Mouse (Mus musculus) neural tube, embryonic 12.5 days (tissue): ENCODE measurements at regions not wholly inside any gene's neighbourhood (a gene's known extent, or its start where the extent isn't known, plus 50 kb on each side); places are given as distances from the start of the nearest gene placed in this dataset.
A peak's percentile ranks its signal among the peaks of the same experiment; 100 is the strongest.

Experiments
- ATAC-seq: fragments of 200-750 bp; cut with Nextera tagmentation; 2 replicates; pipeline ENCODE4 v1.8.0; 2017; ENCODE audit warnings: low read depth, mild to moderate bottlenecking, moderate TSS enrichment, moderate library complexity; ENCODE audit not compliant: low FRiP score
- H3K27ac ChIP-seq: fragments of 300-500 bp; sonication (generic); 2 replicates; pipeline ENCODE4 v1.5.1; 2016
- H3K27me3 ChIP-seq: fragments of 300-500 bp; sonication (generic); replicated peaks from 2 replicates; pipeline ENCODE4 v1.6.1; 2016; ENCODE audit warnings: mild to moderate bottlenecking
- H3K36me3 ChIP-seq: fragments of 300-500 bp; sonication (generic); 2 replicates; pipeline ENCODE4 v1.6.1; 2016; ENCODE audit warnings: mild to moderate bottlenecking
- H3K4me1 ChIP-seq: fragments of 300-500 bp; sonication (generic); 2 replicates; pipeline ENCODE4 v1.6.1; 2016
- H3K4me2 ChIP-seq: fragments of 300-500 bp; sonication (generic); replicated peaks from 2 replicates; pipeline ENCODE4 v1.6.1; 2016; ENCODE audit warnings: mild to moderate bottlenecking
- H3K4me3 ChIP-seq: fragments of 300-500 bp; sonication (generic); 2 replicates; pipeline ENCODE4 v1.5.1; 2016
- H3K9ac ChIP-seq: fragments of 300-500 bp; sonication (generic); 2 replicates; pipeline ENCODE4 v1.6.1; 2016; ENCODE audit warnings: mild to moderate bottlenecking
- H3K9me3 ChIP-seq: fragments of 300-500 bp; sonication (generic); 2 replicates; pipeline ENCODE4 v1.6.1; 2016; ENCODE audit warnings: mild to moderate bottlenecking
- WGBS: fragments of 180-500 bp; shearing (Covaris S2); methylation state at CpG from one replicate; pipeline ENCODE4 v1.1.7; 2016; 5-methylcytosine and 5-hydroxymethylcytosine counted together

GRCm38 (mm10) chr16:73470535-73470934 is 941.1 kb downstream of the Robo2 start:
- Histone ChIP-seq H3K4me1 (no peaks in the 10 kb centered on the region), H3K4me2 (no peak overlapping the region), H3K27me3 (no peaks in the 10 kb centered on the region), H3K9ac (no peak overlapping the region), H3K9me3 (no peaks in the 10 kb centered on the region), H3K27ac (no peak overlapping the region), H3K4me3 (no peak overlapping the region), H3K36me3 (no peaks in the 10 kb centered on the region)
- ATAC-seq, result no peak
- 62% methylated on average over 4 of the region's 4 CpGs for WGBS

DNA sequence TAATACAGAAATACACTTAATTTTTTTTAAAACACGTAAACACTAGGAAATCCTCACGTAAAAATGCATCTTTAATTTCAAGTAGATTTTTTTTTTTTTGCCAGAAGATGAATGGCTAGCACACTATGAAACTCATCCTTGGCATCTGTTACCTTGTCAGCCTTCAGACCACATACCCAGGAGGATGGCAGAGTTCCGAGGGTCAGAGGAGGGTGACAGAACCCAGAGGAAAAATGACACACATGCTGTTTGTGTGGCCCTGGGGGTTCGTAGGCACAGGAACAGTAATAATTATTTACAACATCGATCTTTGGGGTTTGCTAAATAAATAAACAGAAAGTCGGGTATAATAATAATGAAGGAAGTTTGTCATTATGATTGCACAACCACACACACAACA is 945.3 kb downstream of the Robo2 start:
- WGBS, result 74% methylated on average over 6 of the region's 6 CpGs
- H3K9me3 ChIP-seq, result no peaks in the 10 kb centered on the region

GRCm38 (mm10) chr16:73462516-73462915 is 949.1 kb downstream of the Robo2 start:
- H3K9ac ChIP-seq, result no peak overlapping the region
- WGBS, result 89% methylated on average over 4 of the region's 4 CpGs
- H3K4me2 ChIP-seq, result no peak overlapping the region
- H3K4me1 ChIP-seq, result no peaks in the 10 kb centered on the region
- no peaks in the 10 kb centered on the region for H3K36me3 ChIP-seq
- H3K9me3 ChIP-seq, result no peaks in the 10 kb centered on the region
- no peak for ATAC-seq
- no peaks in the 10 kb centered on the region for H3K27me3 ChIP-seq
- no peak overlapping the region for H3K4me3 ChIP-seq
- no peak overlapping the region for H3K27ac ChIP-seq

More for the DNA sequence above, 945.3 kb downstream of the Robo2 start:
- Histone ChIP-seq H3K27ac (no peak overlapping the region), H3K9ac (no peak overlapping the region), H3K4me1 (no peaks in the 10 kb centered on the region), H3K36me3 (no peaks in the 10 kb centered on the region), H3K4me3 (no peak overlapping the region), H3K27me3 (no peaks in the 10 kb centered on the region), H3K4me2 (no peak overlapping the region)
- no peak for ATAC-seq

DNA sequence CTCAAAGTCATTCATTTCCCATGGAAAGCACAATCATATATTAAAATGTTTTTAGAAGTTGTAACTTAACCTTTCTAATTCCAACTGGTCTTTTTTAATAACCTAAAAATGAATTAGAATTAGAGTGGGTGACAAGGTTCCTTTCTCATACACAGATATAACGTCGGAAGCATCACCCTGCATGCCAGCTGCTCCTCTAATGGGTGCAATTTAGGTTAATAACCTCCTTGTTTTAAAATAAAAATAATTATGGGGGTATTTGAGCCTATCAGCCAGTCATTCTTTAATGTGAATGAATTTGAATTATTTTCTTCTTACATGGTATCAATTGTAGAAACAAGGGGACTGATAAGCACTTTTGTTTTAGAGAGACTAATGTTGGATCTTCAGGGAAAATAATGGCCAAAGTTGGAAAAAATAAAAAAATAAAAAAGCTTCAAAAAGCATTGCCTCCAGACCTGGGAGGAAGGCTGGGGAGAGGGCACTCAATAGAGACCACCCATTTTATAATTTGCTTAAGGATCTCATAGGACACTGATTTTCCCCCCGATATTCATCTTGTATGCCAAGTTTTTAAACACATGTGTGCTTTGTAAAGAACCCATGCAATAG is 960.9 kb downstream of the Robo2 start:
- Histone ChIP-seq H3K27me3 (no peaks in the 10 kb centered on the region), H3K4me3 (no peak overlapping the region), H3K9me3 (no peaks in the 10 kb centered on the region), H3K4me1 (no peaks in the 10 kb centered on the region), H3K4me2 (no peak overlapping the region), H3K27ac (no peak overlapping the region), H3K9ac (no peak overlapping the region), H3K36me3 (no peaks in the 10 kb centered on the region)
- WGBS, result 81% methylated on average over 3 of the region's 3 CpGs
- ATAC-seq, result no peak

- WGBS, result 89% methylated on average over 7 of the region's 7 CpGs
- Histone ChIP-seq H3K27me3 (no peaks in the 10 kb centered on the region), H3K4me3 (no peak overlapping the region), H3K4me2 (no peak overlapping the region), H3K9me3 (no peaks in the 10 kb centered on the region), H3K27ac (no peak overlapping the region), H3K36me3 (no peaks in the 10 kb centered on the region), H3K9ac (no peak overlapping the region), H3K4me1 (no peaks in the 10 kb centered on the region)
- no peak for ATAC-seq
Measured at GRCm38 (mm10) chr16:73449836-73450235, 961.8 kb downstream of the Robo2 start.

DNA sequence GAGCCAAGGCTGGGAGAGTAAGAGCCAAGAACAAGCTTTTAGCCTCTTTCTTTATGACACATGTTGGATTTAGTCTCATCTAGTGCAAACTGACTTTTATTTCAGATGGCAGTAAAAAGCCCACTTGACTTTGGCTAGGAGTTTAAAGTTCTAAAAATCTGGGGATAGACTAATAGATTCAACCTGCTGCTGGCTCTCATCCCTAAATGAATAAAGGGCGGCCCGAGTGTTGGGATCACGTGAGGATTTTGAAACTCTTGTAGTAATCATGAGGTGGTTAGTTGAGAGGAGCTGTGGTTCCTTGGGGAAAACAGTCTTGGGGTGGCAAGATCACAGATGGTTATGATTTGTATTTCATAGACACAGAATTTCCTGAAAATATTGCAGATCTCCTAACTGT is 975.9 kb downstream of the Robo2 start:
- H3K4me1 ChIP-seq, result no peaks in the 10 kb centered on the region
- H3K27me3 ChIP-seq, result no peaks in the 10 kb centered on the region
- H3K4me2 ChIP-seq, result no peak overlapping the region
- no peak overlapping the region for H3K9ac ChIP-seq
- ATAC-seq, result no peak
- no peaks in the 10 kb centered on the region for H3K9me3 ChIP-seq
- 93% methylated on average over 3 of the region's 3 CpGs for WGBS
- H3K36me3 ChIP-seq, result no peaks in the 10 kb centered on the region
- no peak overlapping the region for H3K4me3 ChIP-seq
- no peak overlapping the region for H3K27ac ChIP-seq

DNA sequence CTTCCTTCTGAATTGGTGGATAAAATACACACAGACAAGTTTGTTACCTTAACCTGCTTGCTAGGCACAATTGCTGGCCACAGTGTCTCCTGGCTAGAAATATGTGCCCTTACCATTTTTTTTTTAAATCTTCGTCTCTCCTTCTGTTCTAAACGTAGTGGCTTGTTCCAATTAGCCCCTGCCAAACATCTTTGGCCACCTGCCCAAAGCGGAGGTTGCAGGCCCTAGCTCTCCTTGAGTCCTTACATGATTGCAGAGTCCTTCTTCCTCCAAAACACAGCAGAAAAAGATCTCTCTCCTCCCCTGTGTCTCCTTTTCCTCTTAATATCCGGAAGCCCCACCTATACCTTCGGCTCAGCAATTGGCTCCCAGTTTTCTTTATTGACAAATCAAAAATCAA is 986.8 kb downstream of the Robo2 start:
- 86% methylated on average over 5 of the region's 5 CpGs for WGBS
- ATAC-seq, result no peak
- Histone ChIP-seq H3K4me3 (no peak overlapping the region), H3K9me3 (peaks cover 4% of the 10 kb centered on the region), H3K4me1 (no peaks in the 10 kb centered on the region), H3K4me2 (no peak overlapping the region), H3K36me3 (no peaks in the 10 kb centered on the region), H3K27me3 (no peaks in the 10 kb centered on the region), H3K9ac (no peak overlapping the region), H3K27ac (no peak overlapping the region)

DNA sequence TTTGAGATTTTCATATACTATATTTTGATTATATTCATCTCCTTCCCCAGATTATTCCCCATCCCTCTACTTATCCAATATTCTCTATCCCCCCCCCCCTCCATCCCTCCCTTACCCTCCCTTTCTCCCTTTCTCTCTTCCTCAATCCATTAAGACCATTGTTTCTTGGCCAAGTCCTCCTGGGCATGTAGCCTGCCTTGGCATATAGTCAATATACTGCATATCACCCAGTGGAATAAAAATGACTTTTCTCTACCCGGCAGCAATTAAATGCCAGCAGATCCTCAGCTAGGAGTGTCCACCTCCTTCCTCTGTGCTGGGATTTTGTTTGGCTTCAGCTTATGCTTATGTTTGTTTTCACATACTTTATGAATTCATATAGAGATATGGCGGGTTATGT is 987.3 kb downstream of the Robo2 start:
- peaks cover 4% of the 10 kb centered on the region for H3K9me3 ChIP-seq
- no peak overlapping the region for H3K4me2 ChIP-seq
- no peak overlapping the region for H3K27ac ChIP-seq
- H3K4me3 ChIP-seq, result no peak overlapping the region
- H3K4me1 ChIP-seq, result no peaks in the 10 kb centered on the region
- 91% methylated on average over 2 of the region's 2 CpGs for WGBS
- no peak for ATAC-seq
- H3K27me3 ChIP-seq, result no peaks in the 10 kb centered on the region
- no peak overlapping the region for H3K9ac ChIP-seq
- no peaks in the 10 kb centered on the region for H3K36me3 ChIP-seq

DNA sequence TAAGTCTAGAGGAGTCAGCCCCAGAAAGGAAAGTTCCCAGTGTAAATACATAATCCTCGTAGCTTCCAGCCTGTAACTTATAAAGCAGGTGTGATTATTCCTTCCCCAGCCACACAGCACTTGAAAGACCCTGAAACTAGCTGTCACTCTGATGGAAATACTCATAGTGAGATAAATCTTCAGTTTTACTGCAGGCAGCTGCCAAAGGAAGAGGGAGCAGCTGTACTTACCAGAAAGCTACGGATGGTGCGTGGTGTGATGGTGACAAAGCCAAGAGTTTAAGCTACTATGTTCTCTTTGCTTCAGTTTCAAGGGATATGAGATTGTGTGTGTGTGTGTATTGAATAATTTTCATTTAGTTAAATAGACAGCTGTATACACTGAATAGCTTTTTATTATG is 1007.1 kb downstream of the Robo2 start:
- Histone ChIP-seq H3K4me2 (no peak overlapping the region), H3K27ac (no peak overlapping the region), H3K9ac (no peak overlapping the region), H3K36me3 (no peaks in the 10 kb centered on the region), H3K4me3 (no peak overlapping the region), H3K4me1 (no peaks in the 10 kb centered on the region), H3K9me3 (no peaks in the 10 kb centered on the region), H3K27me3 (no peaks in the 10 kb centered on the region)
- ATAC-seq, result peak; percentile 75; the same call in 1 of the 2 replicates
- 31% methylated on average over 3 of the region's 3 CpGs for WGBS

DNA sequence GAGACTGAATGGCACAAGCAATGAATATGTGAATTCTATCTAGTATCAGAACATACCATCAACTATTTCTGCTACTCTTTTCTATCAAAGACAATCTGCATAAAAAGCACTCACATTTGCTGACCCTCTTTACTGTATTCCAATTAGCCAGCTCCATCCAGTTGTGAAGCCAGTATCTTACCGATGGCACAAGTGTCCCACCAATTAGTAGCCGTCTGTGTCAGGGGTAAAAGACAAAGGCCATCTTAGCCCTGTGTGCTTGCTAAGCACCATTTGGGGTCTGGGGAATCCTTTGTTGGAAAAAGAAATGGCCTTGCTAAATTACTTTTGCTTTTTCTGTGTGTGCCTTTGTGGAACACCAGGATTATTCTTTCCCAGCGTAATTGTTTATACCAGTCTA is 1007.5 kb downstream of the Robo2 start:
- Histone ChIP-seq H3K4me1 (no peaks in the 10 kb centered on the region), H3K27me3 (no peaks in the 10 kb centered on the region), H3K27ac (no peak overlapping the region), H3K36me3 (no peaks in the 10 kb centered on the region), H3K9ac (no peak overlapping the region), H3K4me2 (no peak overlapping the region), H3K4me3 (no peak overlapping the region), H3K9me3 (no peaks in the 10 kb centered on the region)
- ATAC-seq, result 0 out of 2 replicates have a peak, but pooled peaks have one; percentile 63
- 30% methylated on average over 3 of the region's 3 CpGs for WGBS

DNA sequence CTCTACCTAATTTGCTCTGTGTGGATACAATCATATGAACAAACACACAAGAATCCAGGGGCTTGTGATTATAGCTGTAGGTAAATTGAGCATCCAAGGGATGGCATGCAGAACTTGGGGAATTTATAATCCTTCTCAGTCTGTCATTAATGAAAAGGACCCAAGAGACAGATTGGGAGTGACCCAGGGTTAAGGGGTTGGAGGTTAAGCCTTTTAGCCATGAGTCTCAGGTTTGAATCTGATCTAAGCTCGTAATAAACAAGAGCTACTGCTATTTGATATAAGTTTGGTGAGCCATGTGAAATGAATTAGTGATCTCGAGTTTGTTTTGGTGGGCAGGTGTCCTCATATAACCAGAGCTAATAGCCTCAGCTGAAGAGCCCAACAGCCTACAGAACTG is 1032.6 kb downstream of the Robo2 start:
- no peak overlapping the region for H3K4me2 ChIP-seq
- WGBS, result 74% methylated on average over 2 of the region's 2 CpGs
- H3K9ac ChIP-seq, result no peak overlapping the region
- no peaks in the 10 kb centered on the region for H3K36me3 ChIP-seq
- no peak for ATAC-seq
- no peak overlapping the region for H3K27ac ChIP-seq
- H3K9me3 ChIP-seq, result no peaks in the 10 kb centered on the region
- H3K4me3 ChIP-seq, result no peak overlapping the region
- H3K27me3 ChIP-seq, result no peaks in the 10 kb centered on the region
- no peaks in the 10 kb centered on the region for H3K4me1 ChIP-seq

DNA sequence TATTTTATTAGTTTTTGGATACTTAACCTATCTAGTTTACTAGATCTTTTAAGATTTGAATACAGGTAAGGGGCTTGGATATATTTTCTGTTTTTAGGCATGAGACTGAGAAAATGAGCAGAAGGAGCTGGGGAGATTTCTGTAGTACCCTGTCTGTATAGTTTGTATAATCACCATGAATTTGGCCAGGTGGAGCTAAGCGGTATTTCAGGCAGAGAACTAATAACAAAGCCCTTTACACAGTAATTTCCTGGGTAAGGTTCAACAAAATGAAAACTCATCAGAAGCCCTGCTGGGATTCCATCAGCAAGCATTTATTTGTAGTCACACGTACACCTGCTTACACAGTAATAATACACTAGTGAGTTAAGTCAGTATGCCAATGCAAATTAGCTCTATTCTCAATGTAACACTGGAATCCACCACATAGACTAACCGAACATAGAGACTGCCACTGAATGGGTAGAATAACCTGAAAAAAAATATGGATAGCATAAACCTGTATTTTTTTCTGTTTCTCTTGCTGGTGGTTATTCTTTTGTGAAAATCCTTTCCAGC is 1036.9 kb downstream of the Robo2 start:
- Histone ChIP-seq H3K27ac (no peak overlapping the region), H3K4me3 (no peak overlapping the region), H3K4me2 (no peak overlapping the region), H3K27me3 (no peaks in the 10 kb centered on the region), H3K9ac (no peak overlapping the region), H3K4me1 (no peaks in the 10 kb centered on the region), H3K9me3 (no peaks in the 10 kb centered on the region), H3K36me3 (no peaks in the 10 kb centered on the region)
- 65% methylated on average over 3 of the region's 3 CpGs for WGBS
- ATAC-seq, result no peak; the same call in 1 of the 2 replicates

GRCm38 (mm10) chr16:73368607-73369233 is 1042.9 kb downstream of the Robo2 start:
- no peak overlapping the region for H3K9ac ChIP-seq

More at GRCm38 (mm10) chr16:73368607-73369233, 1042.9 kb downstream of the Robo2 start:
- 0 out of 2 replicates have a peak overlapping the region, but pooled peaks have one; percentile 7 for H3K4me2 ChIP-seq
- H3K27me3 ChIP-seq, result no peaks in the 10 kb centered on the region
- H3K36me3 ChIP-seq, result no peaks in the 10 kb centered on the region
- H3K9me3 ChIP-seq, result no peaks in the 10 kb centered on the region
- H3K27ac ChIP-seq, result no peak overlapping the region
- peaks cover 7% of the 10 kb centered on the region; the same call in 1 of the 2 replicates for H3K4me1 ChIP-seq
- WGBS, result 33% methylated on average over 10 of the region's 10 CpGs
- peak; percentile 42; the same call in 1 of the 2 replicates for ATAC-seq
- no peak overlapping the region for H3K4me3 ChIP-seq
